Mouse (Mus musculus) left cerebral cortex, postnatal 25 days (tissue): ENCODE results near the gene Nt5m. TPM values are rescaled to one million over a fixed set of nuclear protein-coding genes. Genes with fewer than 3 reads are reported as not detected.
"Not testable (repeated sequence)": the region's sequence is repeated elsewhere in the genome, so short reads cannot be mapped to it uniquely, and the experiment has no call there.

Source experiments
- DNase-seq, 2 experiments: peaks; one replicate each; pipeline ENCODE4 v3.0.0; 2022; ENCODE audit warnings: low spot score in 2 of 2, mixed read lengths in 1 of 2
- intact Hi-C: fragments of 180-260 bp; cut with DNase I; formaldehyde crosslinking; loops from one replicate; pipeline ENCODE4 v1.15.1; 2025
- total RNA-seq, 2 experiments: library from RNA; stranded (reverse); gene quantifications; 2 replicates each; pipeline ENCODE4 v1.2.3; 2021

The Nt5m gene
- total RNA-seq, 2 experiments from 2014 or later: 51.5 to 57.5 TPM

GRCm38 (mm10) chr11:59837789-59838188 lies 1.5 kb upstream of the Nt5m start:
- intact Hi-C loops, DNase-seq: not testable (repeated sequence)

GRCm38 (mm10) chr11:59838426-59838825 lies 821 bp upstream of the Nt5m start:
- intact Hi-C loops: no loop called here

GRCm38 (mm10) chr11:59839459-59840126 lies 346 bp downstream of the Nt5m start, which contains the start of gene Cops3:
Gene Cops3 (minus strand): TSS chr11:59839838.
- intact Hi-C loops: no loop called here
- peak; percentile 96 to 98 for DNase-seq

More at GRCm38 (mm10) chr11:59838426-59838825, 821 bp upstream of the Nt5m start:
- no peak for DNase-seq

GRCm38 (mm10) chr11:59846311-59846710 lies 7.1 kb downstream of the Nt5m start:
- no peak for DNase-seq
- intact Hi-C loops: no loop called here

GRCm38 (mm10) chr11:59847131-59847530 lies 7.9 kb downstream of the Nt5m start:
- intact Hi-C loops: no loop called here
- DNase-seq: peak in 1 of 2 experiments; percentile 19

- intact Hi-C loops: no loop called here
- peak; percentile 78 to 83 for DNase-seq
These were observed 8.9 kb downstream of the Nt5m start for GRCm38 (mm10) chr11:59847891-59848884.

- intact Hi-C loops: no loop called here
- no peak for DNase-seq
These were observed 13.6 kb downstream of the Nt5m start for GRCm38 (mm10) chr11:59852865-59853264.

- DNase-seq: peak in 1 of 2 experiments; percentile 38
- intact Hi-C loops: no loop called here
These were observed 21.2 kb downstream of the Nt5m start for GRCm38 (mm10) chr11:59860467-59860866.

GRCm38 (mm10) chr11:59864316-59864715 lies 25.1 kb downstream of the Nt5m start:
- no peak for DNase-seq
- intact Hi-C loops: no loop called here

- intact Hi-C loops: loop anchor here (10.0 kb wide), 1 partner anchor 563 kb away; no protein-coding TSS in a partner anchor
- DNase-seq: no peak
These were observed 32.9 kb downstream of the Nt5m start for GRCm38 (mm10) chr11:59872124-59872523.

- intact Hi-C loops: loop anchor here (1.0 to 5.0 kb wide), 3 partner anchors 87 to 197 kb away; no protein-coding TSS in a partner anchor
- DNase-seq: peak; percentile 82
These were observed 40.8 kb downstream of the Nt5m start for GRCm38 (mm10) chr11:59880031-59880430.

GRCm38 (mm10) chr11:59885217-59885986 lies 46.2 kb downstream of the Nt5m start:
- DNase-seq: peak in 1 of 2 experiments; percentile 51
- intact Hi-C loops: no loop called here

- intact Hi-C loops: no loop called here
- DNase-seq: no peak
These were observed 47.7 kb downstream of the Nt5m start for GRCm38 (mm10) chr11:59886952-59887351.

- intact Hi-C loops: no loop called here
- DNase-seq: no peak
These were observed 48.9 kb downstream of the Nt5m start for GRCm38 (mm10) chr11:59888151-59888550.

GRCm38 (mm10) chr11:59891854-59892253 lies 52.6 kb downstream of the Nt5m start:
- no peak for DNase-seq
- intact Hi-C loops: no loop called here

- DNase-seq: no peak
- intact Hi-C loops: no loop called here
These were observed 54.0 kb downstream of the Nt5m start for GRCm38 (mm10) chr11:59893153-59893788.

- no peak for DNase-seq
- intact Hi-C loops: no loop called here
These were observed 55.7 kb downstream of the Nt5m start for GRCm38 (mm10) chr11:59894916-59895315.

- DNase-seq: peak in 1 of 2 experiments; percentile 39
- intact Hi-C loops: no loop called here
These were observed 56.1 kb downstream of the Nt5m start for GRCm38 (mm10) chr11:59895316-59895715.

- no peak for DNase-seq
- intact Hi-C loops: no loop called here
These were observed 58.8 kb downstream of the Nt5m start for GRCm38 (mm10) chr11:59897981-59898599.
